Mouse (Mus musculus) heart, embryonic 16.5 days (tissue): ENCODE results near the gene Rapgef4. TPM values are rescaled to one million over a fixed set of nuclear protein-coding genes. Genes with fewer than 3 reads are reported as not detected.

ENCODE experiments used
- ATAC-seq: fragments of 200-750 bp; cut with Nextera tagmentation; replicated peaks from 2 replicates; pipeline ENCODE4 v1.8.0; 2017; ENCODE audit warnings: moderate number of reproducible peaks; ENCODE audit not compliant: insufficient read depth, low FRiP score; ENCODE audit errors: extremely low read depth
- H3K27ac ChIP-seq: fragments of 300-500 bp; sonication (generic); 2 replicates; pipeline ENCODE4 v1.5.1; 2014; ENCODE audit warnings: mild to moderate bottlenecking, low read length, control low read depth, moderate library complexity
- H3K27me3 ChIP-seq: fragments of 300-500 bp; sonication (generic); 2 replicates; pipeline ENCODE4 v1.6.1; 2014; ENCODE audit warnings: low read length, mixed read lengths; ENCODE audit not compliant: control insufficient read depth, insufficient read depth
- H3K36me3 ChIP-seq: fragments of 300-500 bp; sonication (generic); 2 replicates; pipeline ENCODE4 v1.6.1; 2014; ENCODE audit not compliant: control insufficient read depth, insufficient read depth
- H3K4me1 ChIP-seq: fragments of 300-500 bp; sonication (generic); 2 replicates; pipeline ENCODE4 v1.6.1; 2014; ENCODE audit warnings: low read length, mixed read lengths; ENCODE audit not compliant: control insufficient read depth, insufficient read depth
- H3K4me2 ChIP-seq: fragments of 300-500 bp; sonication (generic); 2 replicates; pipeline ENCODE4 v1.6.1; 2014; ENCODE audit warnings: low read depth, mild to moderate bottlenecking, control low read depth, low read length
- H3K4me3 ChIP-seq: fragments of 300-500 bp; sonication (generic); 2 replicates; pipeline ENCODE4 v1.5.1; 2014; ENCODE audit warnings: mild to moderate bottlenecking, control low read depth, low read length
- H3K9ac ChIP-seq: fragments of 300-500 bp; sonication (generic); 2 replicates; pipeline ENCODE4 v1.6.1; 2014; ENCODE audit warnings: low read length, control low read depth
- H3K9me3 ChIP-seq: fragments of 300-500 bp; sonication (generic); replicated peaks from 2 replicates; pipeline ENCODE4 v1.6.1; 2016; ENCODE audit warnings: low read length; ENCODE audit not compliant: control insufficient read depth
- WGBS: fragments of 180-500 bp; shearing (Covaris S2); extraction: QIAGEN DNeasy Blood & Tissue Kit; methylation state at CpG from one replicate; pipeline ENCODE4 v1.1.7; 2014; 5-methylcytosine and 5-hydroxymethylcytosine counted together
- polyA plus RNA-seq: library from polyadenylated mRNA; unstranded; fragments of >200 nt; fragmentation: Nextera tagmentation; extraction: Ambion mirVana; gene quantifications from 2 replicates; pipeline ENCODE4 v1.2.1, GENCODE M21; 2015

Gene Rapgef4
- polyA plus RNA-seq, 1 experiment from 2014 or later: 4.1 TPM

- Histone ChIP-seq H3K36me3 (no peaks in the 10 kb centered on the region), H3K27ac (peak overlapping the region; percentile 26; the same call in 1 of the 2 replicates), H3K9me3 (no peaks in the 10 kb centered on the region), H3K27me3 (no peaks in the 10 kb centered on the region), H3K9ac (no peak overlapping the region), H3K4me3 (no peak overlapping the region), H3K4me2 (peak overlapping the region; percentile 32; the same call in 1 of the 2 replicates), H3K4me1 (peaks cover 13% of the 10 kb centered on the region)
- peak; percentile 58; the same call in 1 of the 2 replicates for ATAC-seq
- 30% methylated on average over 12 of the region's 12 CpGs for WGBS
These were observed 126.6 kb downstream of the Rapgef4 start for GRCm38 (mm10) chr2:72107525-72108180.

- Histone ChIP-seq H3K27me3 (no peaks in the 10 kb centered on the region), H3K9ac (no peak overlapping the region), H3K9me3 (no peaks in the 10 kb centered on the region), H3K4me2 (no peak overlapping the region), H3K27ac (no peak overlapping the region), H3K4me1 (peaks cover 8% of the 10 kb centered on the region), H3K36me3 (no peaks in the 10 kb centered on the region), H3K4me3 (no peak overlapping the region)
- no peak for ATAC-seq
- WGBS: 70% methylated on average over 4 of the region's 4 CpGs
These were observed 127.6 kb downstream of the Rapgef4 start for GRCm38 (mm10) chr2:72108448-72109312.

- no peak overlapping the region for H3K27ac ChIP-seq
- H3K9me3 ChIP-seq: no peaks in the 10 kb centered on the region
- H3K4me3 ChIP-seq: no peak overlapping the region
- H3K9ac ChIP-seq: no peak overlapping the region
- no peaks in the 10 kb centered on the region for H3K27me3 ChIP-seq
- WGBS: 79% methylated on average over 5 of the region's 5 CpGs
- H3K4me1 ChIP-seq: peaks cover 8% of the 10 kb centered on the region
- no peaks in the 10 kb centered on the region for H3K36me3 ChIP-seq
- no peak for ATAC-seq
- H3K4me2 ChIP-seq: no peak overlapping the region
These were observed 129.4 kb downstream of the Rapgef4 start for GRCm38 (mm10) chr2:72110404-72110803.

GRCm38 (mm10) chr2:72113716-72114115 is 132.7 kb downstream of the Rapgef4 start:
- Histone ChIP-seq H3K9me3 (no peaks in the 10 kb centered on the region), H3K9ac (no peak overlapping the region), H3K27me3 (no peaks in the 10 kb centered on the region), H3K4me3 (no peak overlapping the region), H3K4me2 (peak overlapping the region; percentile 3; the same call in 1 of the 2 replicates), H3K27ac (peak overlapping the region; percentile 53), H3K36me3 (no peaks in the 10 kb centered on the region), H3K4me1 (peaks cover 9% of the 10 kb centered on the region)
- 55% methylated on average over 5 of the region's 5 CpGs for WGBS
- no peak for ATAC-seq

- no peak overlapping the region for H3K4me3 ChIP-seq
- H3K36me3 ChIP-seq: no peaks in the 10 kb centered on the region
- WGBS: 50% methylated on average over 4 of the region's 4 CpGs
- peak overlapping the region; percentile 3; the same call in 1 of the 2 replicates for H3K4me2 ChIP-seq
- H3K9me3 ChIP-seq: no peaks in the 10 kb centered on the region
- H3K9ac ChIP-seq: no peak overlapping the region
- ATAC-seq: no peak
- H3K27ac ChIP-seq: peak overlapping the region; percentile 53
- H3K4me1 ChIP-seq: peaks cover 9% of the 10 kb centered on the region
- no peaks in the 10 kb centered on the region for H3K27me3 ChIP-seq
These were observed 133.1 kb downstream of the Rapgef4 start for GRCm38 (mm10) chr2:72114148-72114559.

GRCm38 (mm10) chr2:72116103-72116502 is 135.1 kb downstream of the Rapgef4 start:
- Histone ChIP-seq H3K27ac (no peak overlapping the region), H3K36me3 (no peaks in the 10 kb centered on the region), H3K9ac (no peak overlapping the region), H3K9me3 (no peaks in the 10 kb centered on the region), H3K4me3 (no peak overlapping the region), H3K4me1 (peaks cover 9% of the 10 kb centered on the region), H3K27me3 (no peaks in the 10 kb centered on the region), H3K4me2 (no peak overlapping the region)
- ATAC-seq: no peak
- WGBS: 50% methylated on average over 7 of the region's 7 CpGs

GRCm38 (mm10) chr2:72116698-72117097 is 135.7 kb downstream of the Rapgef4 start:
- no peak overlapping the region for H3K9ac ChIP-seq
- ATAC-seq: no peak
- no peak overlapping the region for H3K27ac ChIP-seq
- no peaks in the 10 kb centered on the region for H3K9me3 ChIP-seq
- H3K27me3 ChIP-seq: no peaks in the 10 kb centered on the region
- WGBS: 56% methylated on average over 5 of the region's 5 CpGs
- H3K4me1 ChIP-seq: peaks cover 9% of the 10 kb centered on the region
- no peak overlapping the region for H3K4me2 ChIP-seq
- H3K4me3 ChIP-seq: no peak overlapping the region
- no peaks in the 10 kb centered on the region for H3K36me3 ChIP-seq

- Histone ChIP-seq H3K9me3 (no peaks in the 10 kb centered on the region), H3K27ac (peak overlapping the region; percentile 49; the same call in 1 of the 2 replicates), H3K4me3 (no peak overlapping the region), H3K4me1 (peaks cover 9% of the 10 kb centered on the region), H3K4me2 (no peak overlapping the region), H3K36me3 (no peaks in the 10 kb centered on the region), H3K27me3 (no peaks in the 10 kb centered on the region), H3K9ac (peak overlapping the region; percentile 4; the same call in 1 of the 2 replicates)
- ATAC-seq: peak; percentile 61
- WGBS: 38% methylated on average over 15 of the region's 15 CpGs
These were observed 136.3 kb downstream of the Rapgef4 start for GRCm38 (mm10) chr2:72117138-72118011.
